Comparison of ENCODE assay signal across 12 mouse cellular contexts in the genomic region with DNA sequence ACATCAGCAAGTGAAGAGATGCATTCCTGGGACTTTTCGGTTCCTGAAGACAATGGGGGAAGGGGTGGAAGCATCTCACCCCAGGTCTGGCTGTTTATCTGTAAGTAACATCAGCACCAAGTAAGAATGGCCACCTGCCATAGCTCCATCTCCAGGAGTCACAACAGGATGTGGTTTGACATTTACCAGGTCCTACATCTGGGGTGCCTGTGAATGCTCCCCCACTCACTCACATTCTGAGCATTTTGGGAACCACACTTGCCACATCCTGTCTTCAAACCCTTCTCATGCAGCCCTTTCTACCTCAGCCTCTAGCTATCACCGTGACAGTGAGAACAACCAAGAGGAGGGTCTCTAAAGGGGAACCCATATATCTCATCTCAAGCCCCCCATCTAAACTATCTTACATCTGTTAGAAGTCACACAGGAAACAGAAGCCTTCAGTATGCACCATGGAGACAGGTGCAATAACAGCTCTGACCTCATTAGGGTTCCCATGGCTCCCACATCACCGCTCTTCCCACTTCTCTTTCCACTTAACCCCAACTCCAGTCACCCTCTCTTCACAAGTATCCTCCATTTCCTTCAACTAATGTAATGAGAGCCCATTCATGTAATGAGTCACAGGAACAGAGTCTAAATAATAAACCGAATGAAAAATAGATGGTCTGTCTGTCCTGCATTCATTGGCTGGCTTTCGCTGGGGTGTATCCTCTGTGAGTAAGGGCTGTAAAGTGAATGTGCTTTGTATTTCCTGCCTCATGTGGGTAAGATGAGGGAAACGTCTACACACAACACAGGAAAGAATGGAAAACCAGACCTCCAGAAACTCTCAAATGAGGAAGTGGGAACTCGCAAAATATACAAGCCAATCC. TPM values are rescaled to one million over a fixed set of nuclear protein-coding genes. Genes with fewer than 3 reads are reported as not detected.
A peak's percentile ranks its signal among the peaks of the same experiment; 100 is the strongest.
DNase-seq lines count a peak whose midpoint lies in the region; ATAC-seq lines count a peak whose summit lies in the region.
"Had no signal": no experiment of that assay in that cellular context is flagged by ENCODE, and none has a peak within 500 bp of the region (broad histone marks: within the 10 kb centered on the region; RNA-seq: fewer than 3 reads in every experiment).

No protein-coding gene starts in this region.

- H3K4me1 ChIP-seq in heart, embryonic 10.5 days, result no peaks in the 10 kb centered on the region
- peaks cover 32% of the 10 kb centered on the region for H3K4me1 ChIP-seq in megakaryocyte, embryonic 14.5 days
- H3K4me1 ChIP-seq in forebrain, embryonic 14.5 days (ENCODE audit: control insufficient read depth, insufficient read depth, low read length), result peaks cover 3% of the 10 kb centered on the region

- H3K4me3 ChIP-seq in heart, embryonic 10.5 days, result no peak overlapping the region
- peak overlapping the region; percentile 50 for H3K4me3 ChIP-seq in megakaryocyte, embryonic 14.5 days (replicated peaks)
- no peak overlapping the region for H3K4me3 ChIP-seq in forebrain, embryonic 14.5 days (ENCODE audit: low read depth, low read length)

- whole genome bisulfite sequencing in heart, embryonic 10.5 days, result 74% methylated on average over 7 of the region's 7 CpGs
- 82% methylated on average over 7 of the region's 7 CpGs for WGBS in forebrain, embryonic 14.5 days

- H3K9ac ChIP-seq in forebrain, embryonic 14.5 days (ENCODE audit: low read length), result no peak overlapping the region

- H3K4me2 ChIP-seq in forebrain, embryonic 14.5 days (ENCODE audit: low read length), result no peak overlapping the region

- H3K9me3 ChIP-seq in heart, embryonic 10.5 days, result no peaks in the 10 kb centered on the region
- no peaks in the 10 kb centered on the region for H3K9me3 ChIP-seq in megakaryocyte, embryonic 14.5 days
- no peaks in the 10 kb centered on the region for H3K9me3 ChIP-seq in forebrain, embryonic 14.5 days (replicated peaks; ENCODE audit: control insufficient read depth, low read length)

- H3K36me3 ChIP-seq in heart, embryonic 10.5 days, result no peaks in the 10 kb centered on the region
- H3K36me3 ChIP-seq in megakaryocyte, embryonic 14.5 days (replicated peaks; ENCODE audit: low read length), result no peaks in the 10 kb centered on the region
- H3K36me3 ChIP-seq in splenic B cell, adult 2 months (ENCODE audit: control insufficient read depth, insufficient read depth, low read length, poor library complexity, severe bottlenecking), result no peaks in the 10 kb centered on the region
- no peaks in the 10 kb centered on the region for H3K36me3 ChIP-seq in forebrain, embryonic 14.5 days (ENCODE audit: control insufficient read depth, insufficient read depth, low read length)

- H3K27me3 ChIP-seq in heart, embryonic 10.5 days (ENCODE audit: insufficient read depth, poor library complexity, severe bottlenecking), result no peaks in the 10 kb centered on the region
- no peaks in the 10 kb centered on the region for H3K27me3 ChIP-seq in megakaryocyte, embryonic 14.5 days (replicated peaks)
- no peaks in the 10 kb centered on the region for H3K27me3 ChIP-seq in splenic B cell, adult 2 months (ENCODE audit: control insufficient read depth, insufficient read depth, low read length, poor library complexity, severe bottlenecking)
- no peaks in the 10 kb centered on the region for H3K27me3 ChIP-seq in forebrain, embryonic 14.5 days (replicated peaks; ENCODE audit: control insufficient read depth, insufficient read depth, low read length)

- peak; percentile 88 for DNase-seq in heart, adult 11 months
- DNase-seq in heart, embryonic 10.5 days (ENCODE audit: low spot score), result no peak
- peak; percentile 96 for DNase-seq in CD4-positive helper T cell, adult 2 months (ENCODE audit: low read depth, low spot score)
- DNase-seq in splenic B cell, adult 2 months (ENCODE audit: low read depth, low spot score), result peak; percentile 50
- no peak for DNase-seq in kidney, adult 18-20 months
- DNase-seq in frontal cortex, postnatal 36 days (ENCODE audit: low spot score in 2 of 2), result no peak
- DNase-seq in forebrain, embryonic 14.5 days (ENCODE audit: low spot score), result no peak
- DNase-seq: cerebellum, postnatal 10 days; heart, postnatal 14 days; midbrain, embryonic 14.5 days had no signal

- H3K27ac ChIP-seq in heart, embryonic 10.5 days, result no peak overlapping the region
- no peak overlapping the region for H3K27ac ChIP-seq in forebrain, embryonic 14.5 days (ENCODE audit: low read depth, low read length)

- no peak for ATAC-seq in forebrain, embryonic 14.5 days

RNA-seq across cellular contexts. Expression of a gene that starts 32.9 kb away (rescaled TPM):
- polyA plus RNA-seq in heart, embryonic 10.5 days (2016; fragmentation: Nextera tagmentation; extraction: Ambion mirVana), result not detected in 2 replicates
- polyA plus RNA-seq in megakaryocyte, embryonic 14.5 days (2012; ENCODE audit: insufficient read depth, low replicate concordance), result not detected in 2 replicates
- not detected in 2 replicates for polyA plus RNA-seq in forebrain, embryonic 14.5 days (2014; fragmentation: Nextera tagmentation; extraction: Ambion mirVana)
- polyA plus RNA-seq: kidney, embryonic 14.5 days; midbrain, embryonic 14.5 days had no signal

RNA-seq across cellular contexts. Expression of a gene that starts 50.8 kb away (rescaled TPM):
- 5.1 and 6.2 TPM in 2 replicates for polyA plus RNA-seq in heart, embryonic 10.5 days (2016; fragmentation: Nextera tagmentation; extraction: Ambion mirVana)
- polyA plus RNA-seq in megakaryocyte, embryonic 14.5 days (2012; ENCODE audit: insufficient read depth, low replicate concordance), result 1.9 and 7.7 TPM in 2 replicates
- 20.2 and 24.7 TPM in 2 replicates for polyA plus RNA-seq in forebrain, embryonic 14.5 days (2014; fragmentation: Nextera tagmentation; extraction: Ambion mirVana)

Comparison
In these comparisons a context has a peak if more than half of its experiments do, and no peak if none do; other contexts are left out.
1. DNase-seq: peak in heart, adult 11 months (single experiment), CD4-positive helper T cell, adult 2 months (single experiment) and splenic B cell, adult 2 months (single experiment); none in heart, embryonic 10.5 days (single experiment), kidney, adult 18-20 months (single experiment), frontal cortex, postnatal 36 days (0 of 2) and forebrain, embryonic 14.5 days (single experiment).